Mouse (Mus musculus) ES-E14 (cell line): ENCODE measurements around the gene Gm20695.

Source experiments
- MAFK ChIP-seq: IDR thresholded peaks from 2 replicates; pipeline ENCODE4 v1.6.1; 2014; ENCODE audit warnings: mild to moderate bottlenecking, low read depth, low read length, inconsistent platforms; ENCODE audit not compliant: insufficient read depth
- ZNF384 ChIP-seq: IDR thresholded peaks from 2 replicates; pipeline ENCODE4 v1.6.1; 2012; ENCODE audit warnings: low read depth, low read length, inconsistent platforms

- TF ChIP-seq ZNF384: no peak
- no peak for TF ChIP-seq MAFK
Measured at GRCm38 (mm10) chr16:3908537-3909111, 24.2 kb downstream of the Gm20695 start, which contains the start of the genes 1700037C18Rik and Cluap1.
